Mouse (Mus musculus) cerebellum, postnatal 10 days (tissue): ENCODE data around the gene Htr6.

Source experiments
- DNase-seq, 2 experiments: peaks; one replicate each; pipeline ENCODE4 v3.0.0; 2021; ENCODE audit warnings: mixed read lengths in 2 of 2

Gene Htr6

GRCm38 (mm10) chr4:139086984-139087383 lies 11.6 kb upstream of the Htr6 start:
- DNase-seq, result no peak

GRCm38 (mm10) chr4:139086037-139086436 lies 10.7 kb upstream of the Htr6 start:
- DNase-seq, result peak; percentile 92 to 94

GRCm38 (mm10) chr4:139085337-139085736 lies 10.0 kb upstream of the Htr6 start:
- no peak for DNase-seq

- peak; percentile 90 to 91 for DNase-seq
Measured at GRCm38 (mm10) chr4:139082790-139083564, 7.6 kb upstream of the Htr6 start.

- peak; percentile 76 to 81 for DNase-seq
Measured at GRCm38 (mm10) chr4:139081270-139081931, 6.0 kb upstream of the Htr6 start.

- DNase-seq, result no peak
Measured at GRCm38 (mm10) chr4:139080259-139080658, 4.9 kb upstream of the Htr6 start.

GRCm38 (mm10) chr4:139079439-139079838 lies 4.1 kb upstream of the Htr6 start:
- DNase-seq, result no peak

- peak; percentile 57 to 62 for DNase-seq
Measured at GRCm38 (mm10) chr4:139078726-139079125, 3.4 kb upstream of the Htr6 start.

GRCm38 (mm10) chr4:139078313-139078712 lies 2.9 kb upstream of the Htr6 start:
- peak; percentile 67 to 69 for DNase-seq

GRCm38 (mm10) chr4:139075915-139076314 lies 545 bp upstream of the Htr6 start:
- DNase-seq, result peak in 1 of 2 experiments; percentile 53

GRCm38 (mm10) chr4:139074060-139074459 lies 1.3 kb downstream of the Htr6 start:
- DNase-seq, result peak; percentile 70 to 83

- peak; percentile 57 to 80 for DNase-seq
Measured at GRCm38 (mm10) chr4:139068287-139068686, 7.1 kb downstream of the Htr6 start.

- DNase-seq, result no peak
Measured at GRCm38 (mm10) chr4:139064831-139065230, 10.5 kb downstream of the Htr6 start.

- no peak for DNase-seq
Measured at GRCm38 (mm10) chr4:139059569-139059968, 15.8 kb downstream of the Htr6 start.

- peak; percentile 53 to 70 for DNase-seq
Measured at GRCm38 (mm10) chr4:139058029-139058428, 17.3 kb downstream of the Htr6 start.

- DNase-seq, result peak; percentile 71 to 85
Measured at GRCm38 (mm10) chr4:139057291-139057690, 18.1 kb downstream of the Htr6 start.

GRCm38 (mm10) chr4:139055744-139056143 lies 19.6 kb downstream of the Htr6 start:
- peak; percentile 51 to 57 for DNase-seq

- peak; percentile 80 to 91 for DNase-seq
Measured at GRCm38 (mm10) chr4:139055336-139055735, 20.0 kb downstream of the Htr6 start.

GRCm38 (mm10) chr4:139054300-139054923 lies 21.0 kb downstream of the Htr6 start:
- peak; percentile 83 to 87 for DNase-seq

- DNase-seq, result no peak
Measured at GRCm38 (mm10) chr4:139053391-139053790, 22.0 kb downstream of the Htr6 start.

GRCm38 (mm10) chr4:139052796-139053195 lies 22.6 kb downstream of the Htr6 start:
- DNase-seq, result peak; percentile 60 to 66

GRCm38 (mm10) chr4:139048518-139048917 lies 26.9 kb downstream of the Htr6 start:
- no peak for DNase-seq

- DNase-seq, result peak; percentile 57 to 62
Measured at GRCm38 (mm10) chr4:139046354-139046753, 29.0 kb downstream of the Htr6 start.

GRCm38 (mm10) chr4:139044566-139044965 lies 30.8 kb downstream of the Htr6 start:
- DNase-seq, result no peak
